ENCODE assay signal across 15 mouse cellular contexts in the genomic region with DNA sequence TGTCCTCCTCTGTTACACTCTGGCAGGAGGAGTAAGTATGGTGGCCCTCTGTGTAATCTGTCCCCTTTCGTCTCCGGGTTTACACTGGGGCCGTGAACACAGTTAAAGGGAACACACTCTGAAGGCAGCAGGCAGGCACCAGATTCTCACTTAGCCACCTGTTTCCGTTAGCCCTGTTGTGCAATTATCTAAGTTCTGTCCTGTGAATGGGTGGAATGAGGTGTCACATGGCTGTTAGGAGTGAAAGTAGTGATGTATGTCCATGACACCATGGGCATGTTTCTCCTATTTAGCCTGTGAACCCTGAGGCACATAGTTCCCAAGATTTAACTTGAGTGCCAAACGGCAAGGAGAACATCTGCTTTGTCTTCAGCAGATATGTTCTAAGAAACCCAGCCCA. TPM values are rescaled to one million over a fixed set of nuclear protein-coding genes. Genes with fewer than 3 reads are reported as not detected.
A peak's percentile ranks its signal among the peaks of the same experiment; 100 is the strongest.
DNase-seq lines count a peak whose midpoint lies in the region; ATAC-seq and TF ChIP-seq lines count a peak whose summit lies in the region.
"Had no signal": no experiment of that assay in that cellular context is flagged by ENCODE, and none has a peak within 500 bp of the region (broad histone marks: within the 10 kb centered on the region; RNA-seq: fewer than 3 reads in every experiment).

No protein-coding gene starts in this region.

- ATAC-seq in lung, postnatal 0 days = 0 out of 2 replicates have a peak, but pooled peaks have one; percentile 32
- ATAC-seq in common myeloid progenitor, adult 5-6 weeks (replicated peaks; ENCODE audit: low read depth, poor library complexity, severe bottlenecking) = peak; percentile 95
- peak; percentile 49 for ATAC-seq in megakaryocyte-erythroid progenitor cell, adult 5-6 weeks (replicated peaks; ENCODE audit: low FRiP score, low TSS enrichment, poor library complexity, severe bottlenecking)
- ATAC-seq in frontal cortex, adult (ENCODE audit: low TSS enrichment) = no peak
- ATAC-seq: hindbrain, embryonic 16.5 days had no signal

- H3K4me3 ChIP-seq in lung, postnatal 0 days (ENCODE audit: low read depth, low read length) = no peak overlapping the region
- no peak overlapping the region for H3K4me3 ChIP-seq in limb, embryonic 10.5 days
- H3K4me3 ChIP-seq: embryonic facial prominence, embryonic 12.5 days; forebrain, embryonic 10.5 days; kidney, embryonic 15.5 days had no signal

- H3K4me2 ChIP-seq in lung, postnatal 0 days (replicated peaks; ENCODE audit: low read depth, low read length) = no peak overlapping the region
- H3K4me2 ChIP-seq: embryonic facial prominence, embryonic 12.5 days; kidney, embryonic 15.5 days had no signal

- no peak for TF ChIP-seq EP300 in lung, postnatal 0 days (IDR thresholded peaks at IDR 0.05)

- H3K4me1 ChIP-seq in lung, postnatal 0 days (ENCODE audit: insufficient read depth, low read depth, low read length) = peaks cover 13% of the 10 kb centered on the region; the same call in 1 of the 2 replicates
- peaks cover 20% of the 10 kb centered on the region for H3K4me1 ChIP-seq in limb, embryonic 10.5 days

- H3K27ac ChIP-seq in lung, postnatal 0 days (ENCODE audit: low read length) = no peak overlapping the region
- H3K27ac ChIP-seq in limb, embryonic 10.5 days = no peak overlapping the region
- H3K27ac ChIP-seq: embryonic facial prominence, embryonic 12.5 days; forebrain, embryonic 10.5 days; kidney, embryonic 15.5 days had no signal

- H3K9ac ChIP-seq in lung, postnatal 0 days (replicated peaks; ENCODE audit: low read depth) = no peak overlapping the region
- H3K9ac ChIP-seq: embryonic facial prominence, embryonic 12.5 days; kidney, embryonic 15.5 days had no signal

- H3K27me3 ChIP-seq in lung, postnatal 0 days (replicated peaks; ENCODE audit: insufficient read depth, low read length) = no peaks in the 10 kb centered on the region
- no peaks in the 10 kb centered on the region for H3K27me3 ChIP-seq in limb, embryonic 10.5 days (ENCODE audit: low read depth, poor library complexity, severe bottlenecking)
- H3K27me3 ChIP-seq: embryonic facial prominence, embryonic 12.5 days; kidney, embryonic 15.5 days had no signal

- no peaks in the 10 kb centered on the region for H3K9me3 ChIP-seq in lung, postnatal 0 days (ENCODE audit: low read length)
- no peaks in the 10 kb centered on the region for H3K9me3 ChIP-seq in limb, embryonic 10.5 days (replicated peaks)
- H3K9me3 ChIP-seq: embryonic facial prominence, embryonic 12.5 days; forebrain, embryonic 10.5 days; kidney, embryonic 15.5 days had no signal

- 63% methylated on average over 5 of the region's 5 CpGs for WGBS in lung, postnatal 0 days
- WGBS in limb, embryonic 10.5 days = 75% methylated on average over 5 of the region's 5 CpGs

- no peaks in the 10 kb centered on the region for H3K36me3 ChIP-seq in lung, postnatal 0 days (ENCODE audit: insufficient read depth, low read length)
- no peaks in the 10 kb centered on the region for H3K36me3 ChIP-seq in limb, embryonic 10.5 days
- H3K36me3 ChIP-seq: embryonic facial prominence, embryonic 12.5 days; forebrain, embryonic 10.5 days; kidney, embryonic 15.5 days had no signal

- DNase-seq in lung, postnatal 0 days (ENCODE audit: low spot score) = no peak
- no peak for DNase-seq in lung, postnatal 10 days
- DNase-seq in limb, embryonic 10.5 days (ENCODE audit: low spot score) = no peak
- DNase-seq in kidney, adult 8-10 months = no peak
- DNase-seq: cerebellum, adult 9-10 months; gastrocnemius, postnatal 14 days; left cerebral cortex, postnatal 4 days; lung, postnatal 14 days had no signal

- TF ChIP-seq CTCF in lung, postnatal 0 days (IDR thresholded peaks at IDR 0.05) = no peak

RNA-seq across cellular contexts. Expression of a gene that starts 55.7 kb away (rescaled TPM):
- 34.0 and 37.9 TPM in 2 replicates for polyA plus RNA-seq in lung, postnatal 0 days (2015; fragmentation: Nextera tagmentation; extraction: Ambion mirVana)
- total RNA-seq in common myeloid progenitor, adult 5-6 weeks (2017) = 16.6 and 25.2 TPM in 2 replicates
- 19.5 and 26.8 TPM in 2 replicates for total RNA-seq in megakaryocyte-erythroid progenitor cell, adult 5-6 weeks (2014; fragmentation: Nextera tagmentation)
- total RNA-seq in megakaryocyte-erythroid progenitor cell, adult 5-6 weeks (2017) = 20.2 and 32.8 TPM in 2 replicates
- 46.5 and 51.5 TPM in 2 replicates for polyA plus RNA-seq in limb, embryonic 10.5 days (2016; fragmentation: Nextera tagmentation; extraction: Ambion mirVana)
